Mouse (Mus musculus): ENCODE data around the gene Pde11a. TPM values are rescaled to one million over a fixed set of nuclear protein-coding genes. Genes with fewer than 3 reads are reported as not detected.

Pde11a gene
- total RNA-seq, 2 experiments from 2014 or later, result 4.6 to 5.5 TPM

- no peak overlapping the region for H3K4me3 ChIP-seq
- DNase-seq (ENCODE audit: extremely low spot score in 1 of 2, low spot score in 2 of 2), result no peak
- no peak for TF ChIP-seq CTCF (IDR thresholded peaks at IDR 0.05)
- intact Hi-C loops (cut with DNase I), result no loop called here
- no peak overlapping the region for H3K27ac ChIP-seq
These were observed 19.3 kb downstream of the Pde11a start for GRCm38 (mm10) chr2:76319231-76319630.

GRCm38 (mm10) chr2:76287671-76288070, 50.9 kb downstream of the Pde11a start:
- intact Hi-C loops (cut with DNase I), result no loop called here
- DNase-seq (ENCODE audit: extremely low spot score in 1 of 2, low spot score in 2 of 2), result no peak
- no peak overlapping the region for H3K4me3 ChIP-seq

GRCm38 (mm10) chr2:76286288-76286740, 52.3 kb downstream of the Pde11a start:
- no peak for TF ChIP-seq CTCF (IDR thresholded peaks at IDR 0.05)
- Histone ChIP-seq H3K27ac (no peak overlapping the region), H3K4me3 (no peak overlapping the region)
- intact Hi-C loops (cut with DNase I), result no loop called here
- no peak for DNase-seq (ENCODE audit: extremely low spot score in 1 of 2, low spot score in 2 of 2)

More at GRCm38 (mm10) chr2:76287671-76288070, 50.9 kb downstream of the Pde11a start:
- TF ChIP-seq CTCF (IDR thresholded peaks at IDR 0.05), result no peak
- H3K27ac ChIP-seq, result no peak overlapping the region

GRCm38 (mm10) chr2:76285150-76285549, 53.4 kb downstream of the Pde11a start:
- no peak for DNase-seq (ENCODE audit: extremely low spot score in 1 of 2, low spot score in 2 of 2)
- Histone ChIP-seq H3K27ac (no peak overlapping the region), H3K4me3 (no peak overlapping the region)
- peak; percentile 19 for TF ChIP-seq CTCF (IDR thresholded peaks at IDR 0.05)
- intact Hi-C loops (cut with DNase I), result no loop called here

- no peak overlapping the region for H3K27ac ChIP-seq
- no peak for TF ChIP-seq CTCF (IDR thresholded peaks at IDR 0.05)
- DNase-seq (ENCODE audit: extremely low spot score in 1 of 2, low spot score in 2 of 2), result peak; percentile 55 to 60
- intact Hi-C loops (cut with DNase I), result no loop called here
- H3K4me3 ChIP-seq, result no peak overlapping the region
These were observed 55.0 kb downstream of the Pde11a start for GRCm38 (mm10) chr2:76283378-76284132.

- Histone ChIP-seq H3K4me3 (no peak overlapping the region), H3K27ac (no peak overlapping the region)
- intact Hi-C loops (cut with DNase I), result no loop called here
- no peak for TF ChIP-seq CTCF (IDR thresholded peaks at IDR 0.05)
- DNase-seq (ENCODE audit: extremely low spot score in 1 of 2, low spot score in 2 of 2), result no peak
These were observed 69.1 kb downstream of the Pde11a start for GRCm38 (mm10) chr2:76269494-76269893.

GRCm38 (mm10) chr2:76267335-76267734, 71.2 kb downstream of the Pde11a start:
- TF ChIP-seq CTCF (IDR thresholded peaks at IDR 0.05), result no peak
- no peak for DNase-seq (ENCODE audit: extremely low spot score in 1 of 2, low spot score in 2 of 2)
- H3K27ac ChIP-seq, result no peak overlapping the region
- no peak overlapping the region for H3K4me3 ChIP-seq
- intact Hi-C loops (cut with DNase I), result no loop called here

- intact Hi-C loops (cut with DNase I), result no loop called here
- Histone ChIP-seq H3K27ac (no peak overlapping the region), H3K4me3 (no peak overlapping the region)
- peak in 1 of 2 experiments; percentile 16 for DNase-seq (ENCODE audit: extremely low spot score in 1 of 2, low spot score in 2 of 2)
- no peak for TF ChIP-seq CTCF (IDR thresholded peaks at IDR 0.05)
These were observed 72.0 kb downstream of the Pde11a start for GRCm38 (mm10) chr2:76266622-76267021.

- intact Hi-C loops (cut with DNase I), result no loop called here
- Histone ChIP-seq H3K27ac (no peak overlapping the region), H3K4me3 (no peak overlapping the region)
- TF ChIP-seq CTCF (IDR thresholded peaks at IDR 0.05), result no peak
- DNase-seq (ENCODE audit: extremely low spot score in 1 of 2, low spot score in 2 of 2), result no peak
These were observed 74.3 kb downstream of the Pde11a start for GRCm38 (mm10) chr2:76264258-76264657.

- DNase-seq (ENCODE audit: extremely low spot score in 1 of 2, low spot score in 2 of 2), result no peak
- Histone ChIP-seq H3K27ac (no peak overlapping the region), H3K4me3 (no peak overlapping the region)
- intact Hi-C loops (cut with DNase I), result no loop called here
- TF ChIP-seq CTCF (IDR thresholded peaks at IDR 0.05), result no peak
These were observed 75.9 kb downstream of the Pde11a start for GRCm38 (mm10) chr2:76262661-76263060.

GRCm38 (mm10) chr2:76254833-76255232, 83.7 kb downstream of the Pde11a start:
- DNase-seq (ENCODE audit: extremely low spot score in 1 of 2, low spot score in 2 of 2), result peak; percentile 56 to 74
- intact Hi-C loops (cut with DNase I), result loop anchor here (2.0 to 10.0 kb wide), 3 partner anchors 106 to 360 kb away; partner anchors contain the start of gene Cyct
- no peak overlapping the region for H3K4me3 ChIP-seq
- peak; percentile 94 for TF ChIP-seq CTCF (IDR thresholded peaks at IDR 0.05)
- H3K27ac ChIP-seq, result no peak overlapping the region

GRCm38 (mm10) chr2:76251379-76251778, 87.2 kb downstream of the Pde11a start:
- TF ChIP-seq CTCF (IDR thresholded peaks at IDR 0.05), result no peak
- Histone ChIP-seq H3K27ac (no peak overlapping the region), H3K4me3 (no peak overlapping the region)
- no peak for DNase-seq (ENCODE audit: extremely low spot score in 1 of 2, low spot score in 2 of 2)
- intact Hi-C loops (cut with DNase I), result loop anchor here (10.0 kb wide), 2 partner anchors 127 to 363 kb away; no protein-coding TSS in a partner anchor

- Histone ChIP-seq H3K27ac (no peak overlapping the region), H3K4me3 (no peak overlapping the region)
- no peak for DNase-seq (ENCODE audit: extremely low spot score in 1 of 2, low spot score in 2 of 2)
- TF ChIP-seq CTCF (IDR thresholded peaks at IDR 0.05), result no peak
- intact Hi-C loops (cut with DNase I), result no loop called here
These were observed 90.3 kb downstream of the Pde11a start for GRCm38 (mm10) chr2:76248242-76248641.

All from left cerebral cortex, adult 2 months (tissue).